Mouse (Mus musculus) kidney, postnatal 25 days (tissue): ENCODE measurements at regions not wholly inside any gene's neighbourhood (a gene's known extent, or its start where the extent isn't known, plus 50 kb on each side); places are given as distances from the start of the nearest gene placed in this dataset.
A peak's percentile ranks its signal among the peaks of the same experiment; 100 is the strongest.

Experiments
- DNase-seq, 2 experiments: peaks; one replicate each; pipeline ENCODE4 v3.0.0; 2021; ENCODE audit warnings: mixed read lengths in 2 of 2

DNA sequence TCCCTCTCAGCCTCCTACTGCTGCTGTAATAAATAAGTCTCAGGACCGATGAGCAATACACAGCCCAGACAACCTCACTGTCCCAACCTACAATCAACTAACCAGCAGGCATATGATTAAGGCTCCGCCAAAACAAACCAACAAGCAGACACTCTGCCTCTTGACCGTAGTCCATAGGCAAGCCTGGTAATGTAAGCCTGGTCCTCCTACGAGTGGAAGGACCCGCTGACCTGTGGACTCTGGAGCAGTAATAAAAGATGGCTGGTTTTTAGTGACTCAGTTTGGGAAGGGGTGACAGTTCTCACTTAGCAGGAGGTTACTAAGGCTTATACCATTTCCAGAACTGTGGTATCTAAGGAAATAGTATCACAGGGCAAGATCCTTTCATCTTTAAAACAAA, 53.4 kb downstream of the Gm47996 start:
- DNase-seq = peak in 1 of 2 experiments; percentile 42

DNA sequence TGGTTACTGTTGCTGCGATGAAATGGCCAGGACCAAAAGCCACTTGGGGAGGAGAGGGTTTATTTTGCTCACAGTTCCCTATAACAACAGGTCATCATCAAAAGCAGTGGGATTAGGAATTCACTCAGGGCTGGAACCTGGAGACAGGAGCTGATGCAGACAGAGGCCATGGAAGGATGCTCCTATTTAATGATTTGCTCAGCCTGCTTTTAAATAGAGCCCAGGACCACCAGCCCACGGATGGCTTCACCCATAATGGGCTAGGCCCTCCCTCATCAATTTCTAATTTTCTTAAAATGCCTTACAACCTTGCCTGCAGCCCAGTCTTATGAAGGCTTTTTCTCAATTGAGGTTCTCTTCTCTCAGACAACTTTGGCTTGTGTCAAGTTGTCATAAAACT, 53.9 kb downstream of the Gm47996 start:
- no peak for DNase-seq

DNA sequence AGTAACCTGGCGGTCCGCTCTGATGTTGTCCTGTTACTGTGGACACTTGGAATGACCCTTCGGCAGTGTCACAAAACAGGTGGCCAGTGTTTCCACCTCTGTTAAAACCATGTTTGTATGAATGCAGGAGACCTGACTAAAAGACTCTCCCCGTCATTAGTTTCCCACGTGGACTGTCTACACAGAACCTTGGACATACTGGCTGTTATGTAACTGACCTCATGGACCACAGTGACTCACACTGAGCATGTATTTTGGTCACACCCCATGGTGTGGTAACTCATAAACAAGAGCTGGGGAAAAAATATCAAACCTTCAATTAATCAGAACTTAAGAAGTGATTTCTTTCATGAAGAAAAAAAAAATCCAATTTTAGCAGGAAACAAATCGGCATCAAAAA, 54.9 kb downstream of the Gm47996 start:
- DNase-seq = peak; percentile 40 to 76

DNA sequence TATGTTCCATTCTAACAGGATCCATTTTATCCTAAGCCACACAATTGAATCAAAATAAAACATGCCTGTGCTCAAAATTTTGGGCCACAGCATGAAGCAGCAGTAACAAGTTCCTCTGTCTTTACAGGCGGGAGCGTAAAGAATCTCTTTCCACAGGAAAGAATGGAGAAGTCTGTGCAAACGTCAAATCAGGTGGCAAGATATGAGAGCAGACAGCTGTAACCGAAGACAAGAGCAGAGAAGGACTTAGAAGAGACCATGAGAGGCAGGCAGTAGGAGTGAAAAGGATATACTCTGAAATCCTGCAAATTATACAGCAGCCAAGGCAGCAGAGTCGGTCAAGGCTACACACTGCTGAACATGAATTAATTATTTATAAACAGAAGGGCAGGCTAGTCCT, 55.7 kb downstream of the Gm47996 start:
- DNase-seq = no peak

DNA sequence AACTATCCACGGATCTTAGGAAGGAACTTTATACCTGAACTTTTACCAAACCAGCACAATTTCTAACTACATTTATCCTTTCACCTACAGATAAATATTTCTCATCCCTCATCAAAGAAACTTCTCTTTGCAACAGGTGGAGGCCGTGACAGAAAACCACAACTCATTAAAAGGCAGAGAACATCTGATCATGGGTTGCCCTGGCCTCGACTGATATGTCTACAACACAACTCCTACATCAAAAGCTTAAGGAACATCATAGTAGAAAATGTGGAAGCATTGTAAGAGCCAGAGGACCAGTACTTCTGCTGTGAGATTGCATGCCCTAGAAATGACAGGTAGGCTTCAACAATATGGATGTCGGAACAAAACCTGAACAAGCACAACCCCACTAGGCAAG, 56.8 kb downstream of the Gm47996 start:
- DNase-seq = no peak

DNA sequence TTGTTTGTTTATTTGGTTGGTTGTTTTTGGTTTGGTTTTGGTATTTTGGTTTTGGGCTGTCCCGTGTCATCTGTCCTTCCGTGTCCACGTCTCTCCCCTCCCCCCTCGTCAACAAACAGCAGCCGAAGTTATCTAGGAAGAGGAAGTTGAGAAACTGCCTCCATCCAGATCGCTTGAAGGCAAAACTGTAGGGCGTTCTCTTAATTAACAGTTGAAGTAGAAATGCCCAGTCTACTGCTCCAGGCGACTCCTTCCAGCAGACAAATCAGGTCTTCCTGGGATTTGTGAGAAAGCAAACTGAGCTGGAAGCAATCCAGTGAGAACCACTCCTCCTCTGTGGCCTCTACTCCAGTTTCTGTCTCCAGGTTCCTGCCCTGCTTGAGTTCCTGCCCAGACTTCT, 60.8 kb downstream of the Gm47996 start:
- DNase-seq = peak; percentile 13 to 42

DNA sequence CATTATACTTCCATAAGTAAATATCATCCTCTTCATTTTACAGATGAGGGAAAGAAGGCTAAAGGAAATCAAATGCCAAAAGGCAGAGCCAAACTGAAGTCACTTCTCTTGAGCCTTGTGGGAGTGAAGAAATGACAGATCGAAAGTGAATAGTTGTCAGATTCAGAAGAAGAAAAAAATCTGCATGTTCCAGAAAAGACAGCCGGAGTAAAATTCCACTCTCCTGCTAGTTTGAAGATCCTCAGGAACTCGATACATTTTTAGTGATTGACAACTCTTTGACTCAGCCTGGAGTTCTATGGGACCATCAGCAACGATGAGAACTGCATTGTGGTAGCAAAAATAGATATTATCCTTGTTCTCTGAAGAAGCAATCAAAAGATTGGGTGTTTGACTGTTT, 64.4 kb downstream of the Gm47996 start:
- no peak for DNase-seq

DNA sequence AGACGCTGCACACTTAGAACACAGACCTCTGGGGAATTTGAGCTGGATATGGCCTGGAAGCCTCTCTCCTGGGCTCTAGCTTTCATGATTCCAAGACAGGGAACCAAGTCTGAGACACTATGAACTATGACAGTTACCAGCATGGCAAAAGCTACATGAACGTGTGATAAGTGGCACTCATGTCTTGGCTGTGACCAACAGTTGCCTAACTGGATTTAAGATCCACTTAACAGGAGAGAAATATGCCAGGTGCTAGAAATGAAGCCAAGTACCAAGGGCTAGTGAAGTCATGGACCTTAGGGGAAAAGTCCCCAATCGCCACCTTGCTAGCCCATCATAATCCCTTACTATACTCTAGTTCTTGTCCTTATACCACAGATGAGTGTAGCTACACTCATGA, 65.7 kb downstream of the Gm47996 start:
- DNase-seq = no peak

DNA sequence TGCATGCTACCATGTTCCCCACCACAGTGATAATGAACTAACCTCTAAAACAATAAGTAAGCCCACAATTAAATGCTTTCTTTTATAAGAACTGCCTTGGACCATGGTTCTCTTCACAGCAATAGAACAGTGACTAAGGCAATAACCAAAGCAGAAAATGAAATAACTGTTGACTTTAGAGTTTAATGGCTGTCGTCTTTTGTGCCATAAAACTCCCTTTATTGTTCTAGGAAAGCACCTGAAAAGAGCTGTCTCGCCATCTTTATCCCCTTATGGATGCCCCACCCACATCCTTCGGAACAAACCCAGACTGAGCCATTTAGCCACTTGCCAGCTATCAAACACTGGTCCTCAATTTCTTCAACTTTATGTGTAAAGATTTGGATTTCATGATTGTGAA, 64.3 kb upstream of the Ivns1abp start:
- no peak for DNase-seq

DNA sequence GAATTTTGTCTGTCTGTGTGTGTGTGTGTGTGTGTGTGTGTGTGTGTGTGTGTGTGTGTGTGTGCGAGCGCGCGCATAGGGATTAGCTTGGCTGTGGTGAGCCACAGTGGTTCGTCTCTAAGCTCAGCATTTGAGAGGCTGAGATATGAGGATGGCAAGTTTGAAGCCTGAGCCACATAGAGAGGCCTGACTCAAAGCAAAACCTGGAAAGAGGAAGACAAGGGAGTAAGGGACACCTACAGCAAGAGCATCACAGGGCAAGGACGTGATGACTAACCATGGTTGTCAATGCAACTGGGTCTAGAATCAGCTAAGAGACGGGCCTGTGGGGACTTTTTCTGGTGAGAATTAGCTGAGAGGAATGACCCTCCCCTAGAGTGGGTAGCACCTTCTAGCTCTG, 59.2 kb upstream of the Ivns1abp start:
- DNase-seq = no peak

DNA sequence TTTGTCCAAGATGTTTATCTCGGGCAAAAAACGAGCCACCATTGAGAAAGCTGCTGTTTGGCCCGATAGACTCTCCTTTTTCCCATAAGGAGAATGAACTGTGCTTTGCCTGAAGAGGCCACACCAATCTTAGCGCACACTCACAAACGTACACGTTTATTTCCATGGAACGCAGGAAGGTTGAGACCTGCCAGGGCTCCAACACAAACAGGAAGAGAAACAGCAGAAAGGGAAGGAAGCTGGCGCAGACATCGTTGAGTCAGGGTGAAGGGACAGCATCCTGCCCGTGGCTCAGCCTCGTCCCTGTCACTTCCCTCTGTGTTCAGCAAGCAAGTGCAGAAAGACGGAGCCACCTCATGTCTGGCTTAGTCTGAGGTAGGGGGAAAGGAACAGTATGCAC, 56.8 kb upstream of the Ivns1abp start:
- peak; percentile 56 to 79 for DNase-seq

DNA sequence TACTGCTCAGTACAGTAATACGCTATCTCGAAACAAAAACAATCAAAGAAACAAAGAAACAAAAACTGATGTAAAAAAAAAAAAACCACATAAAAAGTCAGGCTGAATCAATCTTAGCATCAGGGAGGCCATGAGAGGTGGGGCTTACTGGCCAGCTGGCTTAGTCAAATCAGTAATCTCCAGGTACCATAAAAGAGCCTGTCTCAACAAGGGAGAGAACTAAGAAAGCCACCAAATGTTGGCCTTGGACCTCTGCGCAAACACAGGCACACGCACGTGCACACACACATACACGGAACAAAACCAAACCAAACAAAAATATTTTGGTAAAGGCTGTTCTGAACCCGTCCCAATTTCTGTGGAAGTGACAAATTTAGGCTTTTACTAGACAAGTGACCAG, 55.2 kb upstream of the Ivns1abp start:
- no peak for DNase-seq

DNA sequence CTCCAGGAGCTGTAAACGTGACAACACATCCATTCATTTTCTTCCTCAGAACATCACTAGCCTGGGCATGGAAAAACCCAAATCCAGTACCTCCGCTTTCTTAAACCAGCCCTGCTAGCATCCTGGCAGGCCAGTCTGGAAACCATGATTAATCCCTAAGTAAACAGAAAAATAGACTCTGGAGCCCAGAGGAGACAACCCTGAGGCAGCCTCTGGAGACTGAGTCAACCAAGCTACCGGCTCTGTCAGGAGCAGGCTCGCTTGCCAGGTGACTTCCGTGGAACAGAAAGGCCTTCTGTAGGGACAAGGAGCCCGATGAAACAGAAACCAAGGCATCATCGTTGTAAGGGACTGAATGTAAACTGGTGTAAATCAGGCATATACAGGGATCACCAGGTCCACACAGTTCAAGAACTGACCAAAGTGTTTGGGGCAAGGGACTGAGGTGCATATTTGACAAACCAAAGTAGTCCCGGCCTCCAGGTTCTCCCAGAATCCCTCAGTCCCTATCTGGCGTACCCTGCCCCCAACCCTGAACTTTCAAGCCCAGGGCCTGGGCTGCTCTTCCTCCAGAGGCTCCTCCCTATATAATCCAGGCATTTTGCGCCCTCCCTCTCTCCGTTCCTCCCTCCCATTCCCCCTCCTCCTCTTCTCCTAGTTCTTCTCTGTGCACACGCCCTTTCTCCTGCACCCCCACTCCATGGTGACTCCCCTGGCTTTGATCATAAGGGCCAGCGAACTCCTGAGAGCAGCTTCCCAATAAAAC, 54.6 kb upstream of the Ivns1abp start:
- no peak for DNase-seq

DNA sequence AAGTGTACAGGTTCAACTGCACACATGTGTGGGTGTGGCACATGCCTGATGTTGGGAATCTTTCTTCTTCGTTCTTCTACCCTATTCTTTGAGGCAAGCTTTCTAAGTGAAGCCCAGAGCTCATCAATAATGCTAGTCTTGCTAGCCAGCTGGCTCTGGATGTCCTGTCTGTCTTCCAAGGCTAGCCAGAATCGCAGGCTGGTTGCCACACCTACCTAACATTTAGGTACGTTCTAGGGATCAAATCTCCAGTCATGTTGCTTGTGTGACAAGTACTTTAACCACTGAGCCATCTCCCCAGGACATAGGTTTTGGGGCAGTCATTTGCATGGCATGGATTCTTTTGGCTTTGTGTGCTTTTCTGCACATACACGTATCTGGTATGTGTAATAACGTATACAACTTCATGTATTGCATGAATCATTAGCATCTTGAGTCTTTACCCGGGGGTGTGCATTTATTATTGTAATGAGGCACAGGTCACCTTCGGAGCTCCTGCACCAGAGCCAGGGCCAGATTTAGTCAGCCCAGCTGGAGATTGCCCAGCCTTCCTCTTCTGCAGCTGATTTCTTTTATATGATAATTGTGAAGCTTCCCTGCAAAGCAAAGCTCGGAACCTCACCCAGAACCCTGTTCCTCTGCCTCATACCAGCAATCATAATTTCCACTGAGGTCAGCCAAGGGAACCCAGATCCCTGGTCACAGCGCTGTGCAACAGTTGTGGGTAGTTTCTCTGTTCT, 50.8 kb upstream of the Ivns1abp start:
- DNase-seq = no peak
